Mouse (Mus musculus): Measurements from ENCODE around the gene Pnn. TPM values are rescaled to one million over a fixed set of nuclear protein-coding genes. Genes with fewer than 3 reads are reported as not detected.

Pnn gene
- total and polyA plus RNA-seq, 2 experiments from 2014 or later, result 11.8 to 41.3 TPM

DNA sequence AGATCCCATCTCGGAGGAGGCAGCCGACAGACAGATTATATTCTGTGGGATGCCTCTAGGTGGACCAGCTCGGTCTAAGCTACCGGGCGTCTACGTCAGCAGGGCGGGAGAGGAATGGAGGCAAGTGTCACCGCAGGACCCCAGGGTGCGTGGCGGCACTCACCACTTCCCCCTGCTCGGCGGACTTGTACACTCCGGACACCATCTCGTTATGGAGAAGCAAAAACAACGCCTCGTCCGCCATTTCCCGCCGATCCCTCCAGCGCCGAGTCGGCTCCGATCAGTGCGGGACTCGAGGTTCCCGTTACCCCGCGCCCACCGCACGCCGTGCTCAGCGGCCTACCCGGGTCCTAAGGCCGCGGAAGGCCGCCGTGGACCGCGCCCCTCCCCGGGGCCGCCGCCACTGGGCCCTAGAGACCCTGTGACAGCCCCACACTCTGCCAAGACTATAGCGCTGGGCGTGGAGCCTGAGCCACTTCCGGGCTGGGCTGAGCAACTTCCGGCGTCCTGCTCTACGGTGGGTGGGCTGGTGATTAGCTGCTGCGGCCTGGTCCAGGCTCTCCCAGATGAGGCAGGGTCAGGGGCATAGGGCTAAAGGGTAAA is 5.6 kb upstream of the Pnn start, which contains the start of gene Trappc6b:
Gene Trappc6b, minus strand, starts transcription at position 480 of the 603 bp plus-strand sequence.
- Histone ChIP-seq H3K9me3 (replicated peaks; ENCODE audit: control insufficient read depth, low read length) (no peaks in the 10 kb centered on the region), H3K4me1 (ENCODE audit: control insufficient read depth, insufficient read depth) (peaks cover 15% of the 10 kb centered on the region; the same call in 1 of the 2 replicates), H3K27me3 (ENCODE audit: control insufficient read depth, insufficient read depth, low read length) (0 out of 2 replicates have a peak, but pooled peaks cover 3% of the 10 kb centered on the region), H3K4me3 (ENCODE audit: low read depth, low read length) (peak within 1 kb of the TSS; percentile 91), H3K36me3 (replicated peaks; ENCODE audit: control insufficient read depth, insufficient read depth, low read length) (peaks cover 10% of the 10 kb centered on the region; the same call in 1 of the 2 replicates), H3K27ac (ENCODE audit: low read depth) (peak within 1 kb of the TSS; percentile 96), H3K4me2 (ENCODE audit: low read depth, low read length) (peak within 1 kb of the TSS; percentile 82), H3K9ac (replicated peaks; ENCODE audit: low read depth, low read length) (peak within 1 kb of the TSS; percentile 93)
- ATAC-seq (ENCODE audit: insufficient read depth, low read depth) (peak; percentile 99), DNase-seq (ENCODE audit: low spot score) (peak; percentile 79)
- under 1% methylated on average over 49 of the region's 49 CpGs for WGBS
- TF ChIP-seq CTCF (IDR thresholded peaks at IDR 0.05; ENCODE audit: low read depth) (peak; percentile 18), EP300 (IDR thresholded peaks at IDR 0.05; ENCODE audit: low read depth) (no peak)

DNA sequence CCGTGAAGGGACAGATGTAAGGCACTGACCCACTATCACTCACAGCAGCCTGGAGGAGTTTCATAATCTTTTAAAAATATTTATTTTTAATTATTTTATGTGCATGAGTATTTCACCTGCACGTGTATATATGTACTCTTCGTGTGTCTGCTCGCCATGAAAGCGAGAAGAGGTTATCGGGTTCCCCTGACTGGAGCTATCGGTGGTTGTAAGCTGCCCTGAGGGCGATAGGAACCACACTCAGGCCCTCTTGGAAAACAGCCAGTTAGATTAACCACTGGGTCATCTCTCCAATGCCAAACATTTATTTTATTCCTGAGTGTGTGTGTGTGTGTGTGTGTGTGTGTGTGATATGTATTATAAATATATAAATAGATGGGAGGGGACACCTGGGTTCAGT is 1.8 kb upstream of the Pnn start:
- peaks cover 17% of the 10 kb centered on the region for H3K36me3 ChIP-seq (replicated peaks; ENCODE audit: control insufficient read depth, insufficient read depth, low read length)
- DNase-seq (ENCODE audit: low spot score) (no peak), ATAC-seq (ENCODE audit: insufficient read depth, low read depth) (no peak)
- H3K9me3 ChIP-seq (replicated peaks; ENCODE audit: control insufficient read depth, low read length), result no peaks in the 10 kb centered on the region
- no peak overlapping the region for H3K9ac ChIP-seq (replicated peaks; ENCODE audit: low read depth, low read length)
- H3K27ac ChIP-seq (ENCODE audit: low read depth), result no peak overlapping the region
- TF ChIP-seq CTCF (IDR thresholded peaks at IDR 0.05; ENCODE audit: low read depth), result no peak
- TF ChIP-seq EP300 (IDR thresholded peaks at IDR 0.05; ENCODE audit: low read depth), result no peak
- H3K4me1 ChIP-seq (ENCODE audit: control insufficient read depth, insufficient read depth), result peaks cover 14% of the 10 kb centered on the region; the same call in 1 of the 2 replicates
- H3K27me3 ChIP-seq (ENCODE audit: control insufficient read depth, insufficient read depth, low read length), result 0 out of 2 replicates have a peak, but pooled peaks cover 3% of the 10 kb centered on the region
- no peak overlapping the region for H3K4me2 ChIP-seq (ENCODE audit: low read depth, low read length)
- no peak overlapping the region for H3K4me3 ChIP-seq (ENCODE audit: low read depth, low read length)
- 83% methylated on average over 8 of the region's 8 CpGs for WGBS

- ATAC-seq (ENCODE audit: insufficient read depth, low read depth) (no peak), DNase-seq (ENCODE audit: low spot score) (peak; percentile 19)
- WGBS, result 51% methylated on average over 3 of the region's 3 CpGs
- Histone ChIP-seq H3K9me3 (replicated peaks; ENCODE audit: control insufficient read depth, low read length) (no peaks in the 10 kb centered on the region), H3K4me2 (ENCODE audit: low read depth, low read length) (peak overlapping the region; percentile 74), H3K9ac (replicated peaks; ENCODE audit: low read depth, low read length) (peak overlapping the region; percentile 34; the same call in 1 of the 2 replicates), H3K27ac (ENCODE audit: low read depth) (peak overlapping the region; percentile 88), H3K4me1 (ENCODE audit: control insufficient read depth, insufficient read depth) (0 out of 2 replicates have a peak, but pooled peaks cover 6% of the 10 kb centered on the region), H3K27me3 (ENCODE audit: control insufficient read depth, insufficient read depth, low read length) (0 out of 2 replicates have a peak, but pooled peaks cover 3% of the 10 kb centered on the region), H3K36me3 (replicated peaks; ENCODE audit: control insufficient read depth, insufficient read depth, low read length) (peaks cover 25% of the 10 kb centered on the region), H3K4me3 (ENCODE audit: low read depth, low read length) (peak overlapping the region; percentile 83)
- TF ChIP-seq EP300 (IDR thresholded peaks at IDR 0.05; ENCODE audit: low read depth), result no peak
- no peak for TF ChIP-seq CTCF (IDR thresholded peaks at IDR 0.05; ENCODE audit: low read depth)
Observed at GRCm38 (mm10) chr12:59065776-59066175, 908 bp upstream of the Pnn start.

- peaks cover 38% of the 10 kb centered on the region for H3K36me3 ChIP-seq (replicated peaks; ENCODE audit: control insufficient read depth, insufficient read depth, low read length)
- under 1% methylated on average over 40 of the region's 41 CpGs for WGBS
- H3K4me2 ChIP-seq (ENCODE audit: low read depth, low read length), result peak overlapping the region; percentile 82
- H3K9me3 ChIP-seq (replicated peaks; ENCODE audit: control insufficient read depth, low read length), result no peaks in the 10 kb centered on the region
- 0 out of 2 replicates have a peak, but pooled peaks cover 6% of the 10 kb centered on the region for H3K4me1 ChIP-seq (ENCODE audit: control insufficient read depth, insufficient read depth)
- H3K4me3 ChIP-seq (ENCODE audit: low read depth, low read length), result peak overlapping the region; percentile 83
- DNase-seq (ENCODE audit: low spot score), result no peak
- TF ChIP-seq EP300 (IDR thresholded peaks at IDR 0.05; ENCODE audit: low read depth) (no peak), CTCF (IDR thresholded peaks at IDR 0.05; ENCODE audit: low read depth) (no peak)
- peak overlapping the region; percentile 85 for H3K27ac ChIP-seq (ENCODE audit: low read depth)
- H3K27me3 ChIP-seq (ENCODE audit: control insufficient read depth, insufficient read depth, low read length), result 0 out of 2 replicates have a peak, but pooled peaks cover 3% of the 10 kb centered on the region
- H3K9ac ChIP-seq (replicated peaks; ENCODE audit: low read depth, low read length), result peak overlapping the region; percentile 97
- ATAC-seq (ENCODE audit: insufficient read depth, low read depth), result peak; percentile 39
Observed at GRCm38 (mm10) chr12:59067095-59067494, 411 bp downstream of the Pnn start.

DNA sequence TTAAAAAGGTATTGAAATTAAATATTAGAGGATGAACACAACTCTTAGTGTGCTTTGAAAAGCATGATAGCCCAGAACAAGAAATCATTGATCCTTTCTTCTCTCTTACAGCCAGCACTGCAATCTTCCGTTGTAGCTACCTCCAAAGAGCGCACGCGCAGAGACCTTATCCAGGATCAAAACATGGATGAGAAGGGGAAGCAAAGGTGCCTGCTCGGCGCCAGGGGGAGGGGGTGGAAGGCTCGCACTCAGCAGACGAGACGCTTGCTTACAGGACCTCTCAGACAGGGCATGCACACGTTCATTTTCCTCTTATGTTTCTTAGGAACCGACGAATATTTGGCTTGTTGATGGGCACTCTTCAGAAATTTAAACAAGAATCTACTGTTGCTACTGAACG is 2.1 kb downstream of the Pnn start:
- WGBS, result 91% methylated on average over 13 of the region's 13 CpGs
- Histone ChIP-seq H3K27ac (ENCODE audit: low read depth) (no peak overlapping the region), H3K27me3 (ENCODE audit: control insufficient read depth, insufficient read depth, low read length) (0 out of 2 replicates have a peak, but pooled peaks cover 2% of the 10 kb centered on the region), H3K4me2 (ENCODE audit: low read depth, low read length) (no peak overlapping the region), H3K4me1 (ENCODE audit: control insufficient read depth, insufficient read depth) (0 out of 2 replicates have a peak, but pooled peaks cover 6% of the 10 kb centered on the region), H3K4me3 (ENCODE audit: low read depth, low read length) (no peak overlapping the region), H3K36me3 (replicated peaks; ENCODE audit: control insufficient read depth, insufficient read depth, low read length) (peaks cover 44% of the 10 kb centered on the region), H3K9ac (replicated peaks; ENCODE audit: low read depth, low read length) (no peak overlapping the region), H3K9me3 (replicated peaks; ENCODE audit: control insufficient read depth, low read length) (no peaks in the 10 kb centered on the region)
- no peak for ATAC-seq (ENCODE audit: insufficient read depth, low read depth)
- no peak for TF ChIP-seq CTCF (IDR thresholded peaks at IDR 0.05; ENCODE audit: low read depth)
- TF ChIP-seq EP300 (IDR thresholded peaks at IDR 0.05; ENCODE audit: low read depth), result no peak
- no peak for DNase-seq (ENCODE audit: low spot score)
